Mouse (Mus musculus) small intestine, adult 2 months (tissue): ENCODE results near the gene Siah1a. TPM values are rescaled to one million over a fixed set of nuclear protein-coding genes. Genes with fewer than 3 reads are reported as not detected.

ENCODE experiments used
- H3K27ac ChIP-seq: fragments of 200-500 bp; 2 replicates; pipeline ENCODE4 v1.5.1; 2012; ENCODE audit warnings: low read depth, low read length, control low read depth, inconsistent platforms; ENCODE audit not compliant: insufficient read depth
- H3K27me3 ChIP-seq: fragments of 200-500 bp; 2 replicates; pipeline ENCODE4 v1.6.1; 2012; ENCODE audit warnings: mild to moderate bottlenecking, moderate library complexity, low read length, inconsistent platforms; ENCODE audit not compliant: control insufficient read depth, insufficient read depth
- H3K36me3 ChIP-seq: fragments of 200-500 bp; 2 replicates; pipeline ENCODE4 v1.6.1; 2012; ENCODE audit warnings: mild to moderate bottlenecking, low read length, control low read depth, inconsistent platforms; ENCODE audit not compliant: control insufficient read depth, insufficient read depth
- H3K4me1 ChIP-seq: fragments of 200-500 bp; 2 replicates; pipeline ENCODE4 v1.6.1; 2012; ENCODE audit warnings: low read length, inconsistent platforms, mixed read lengths; ENCODE audit not compliant: control insufficient read depth, insufficient read depth, insufficient read length
- H3K4me3 ChIP-seq: fragments of 200-500 bp; 2 replicates; pipeline ENCODE4 v1.5.1; 2012; ENCODE audit warnings: low read depth, mild to moderate bottlenecking, control low read depth, inconsistent platforms, low read length, moderate library complexity
- CTCF ChIP-seq: fragments of 200-500 bp; IDR thresholded peaks from 2 replicates; pipeline ENCODE4 v1.5.1; 2012; ENCODE audit warnings: low read depth, mild to moderate bottlenecking, control low read depth, inconsistent platforms, low read length, moderate library complexity, mixed read lengths; ENCODE audit not compliant: insufficient replicate concordance, insufficient read length; ENCODE audit errors: extremely low read depth
- POLR2A ChIP-seq: fragments of 200-500 bp; IDR thresholded peaks from 2 replicates; pipeline ENCODE4 v1.6.1; 2012; ENCODE audit warnings: low read depth, mild to moderate bottlenecking, control low read depth, inconsistent platforms, low read length, moderate library complexity
- WGBS: fragments of 180-500 bp; shearing (Covaris S2); methylation state at CpG from one replicate; pipeline ENCODE4 v1.1.7; 2018; 5-methylcytosine and 5-hydroxymethylcytosine counted together
- polyA plus RNA-seq: library from polyadenylated mRNA; depleted of rRNA; stranded (reverse); fragments of >200 nt; gene quantifications from 2 replicates; pipeline ENCODE4 v1.2.3, GENCODE M21; 2012

Siah1a gene
- polyA plus RNA-seq, 1 experiment = 14.7 TPM

DNA sequence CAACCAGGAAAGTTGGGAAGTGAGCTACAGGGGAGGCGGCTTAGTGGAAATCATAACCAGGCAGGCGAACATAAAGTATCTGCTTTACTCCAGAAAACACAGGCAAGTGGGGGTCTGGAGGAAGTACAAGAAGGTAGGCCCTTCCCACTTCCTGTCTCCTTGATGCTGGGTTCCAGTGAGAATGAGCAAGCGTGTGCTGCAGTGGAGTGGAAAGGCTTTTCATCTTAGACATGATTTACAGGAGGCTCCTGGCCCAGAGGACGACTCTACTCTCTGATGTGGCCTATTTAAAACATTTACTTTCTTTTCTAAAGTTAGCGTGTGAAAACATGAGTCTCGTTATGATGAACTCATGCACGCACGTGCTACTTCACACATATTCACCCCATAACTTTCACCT lies 33.5 kb upstream of the Siah1a start:
- 83% methylated on average over 8 of the region's 8 CpGs for WGBS
- no peak for TF ChIP-seq POLR2A
- TF ChIP-seq CTCF = no peak
- H3K27ac ChIP-seq = no peak overlapping the region

DNA sequence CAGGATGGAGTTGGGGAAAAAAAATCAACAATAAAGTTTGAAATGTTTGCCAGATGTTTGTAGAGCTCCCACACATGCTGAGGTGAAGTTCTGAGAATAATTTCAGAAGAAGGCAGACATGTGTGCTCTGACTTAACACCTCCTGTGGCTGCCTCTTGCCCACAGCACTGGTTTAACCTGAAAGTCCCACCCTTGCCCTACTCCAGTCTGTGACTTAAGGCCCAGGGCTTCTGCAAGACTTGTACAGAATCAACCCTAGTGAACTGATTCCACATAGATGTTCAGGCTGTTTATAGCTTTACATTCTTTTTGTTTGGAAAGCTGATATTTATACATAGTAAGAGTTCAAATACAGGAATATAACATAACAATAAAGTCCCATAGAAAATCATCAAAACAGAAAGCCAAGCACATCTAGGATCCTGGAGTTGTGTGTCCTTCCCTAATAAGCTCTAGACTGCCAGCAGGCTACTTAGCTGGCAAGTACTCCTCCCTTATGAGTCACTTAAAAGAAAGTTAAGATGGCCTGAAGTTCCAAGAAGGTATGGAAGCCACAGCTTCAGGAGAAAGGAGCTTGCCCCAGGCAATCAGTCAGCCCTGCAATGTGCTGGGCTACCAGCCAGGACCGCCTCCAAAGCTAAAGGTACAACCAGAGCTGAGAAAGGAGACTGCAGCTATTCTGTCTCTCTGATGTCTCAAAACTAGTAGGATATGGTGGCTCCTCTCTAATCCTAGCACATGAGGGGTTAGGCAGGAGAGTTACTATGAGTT lies 24.4 kb upstream of the Siah1a start:
- Histone ChIP-seq H3K4me1 (peaks cover 35% of the 10 kb centered on the region), H3K27ac (peak overlapping the region; percentile 51)

More for the DNA sequence above, 33.5 kb upstream of the Siah1a start:
- Histone ChIP-seq H3K36me3 (no peaks in the 10 kb centered on the region), H3K4me1 (no peaks in the 10 kb centered on the region; the same call in 1 of the 2 replicates), H3K4me3 (no peak overlapping the region), H3K27me3 (no peaks in the 10 kb centered on the region)

GRCm38 (mm10) chr8:86768499-86768898 lies 22.8 kb upstream of the Siah1a start:
- no peaks in the 10 kb centered on the region for H3K27me3 ChIP-seq
- no peak overlapping the region for H3K4me3 ChIP-seq
- no peak for TF ChIP-seq CTCF
- TF ChIP-seq POLR2A = no peak
- WGBS = 29% methylated on average over 5 of the region's 5 CpGs
- peaks cover 39% of the 10 kb centered on the region for H3K4me1 ChIP-seq
- peak overlapping the region; percentile 91 for H3K27ac ChIP-seq
- H3K36me3 ChIP-seq = no peaks in the 10 kb centered on the region

More for the DNA sequence above, 24.4 kb upstream of the Siah1a start:
- no peaks in the 10 kb centered on the region for H3K27me3 ChIP-seq
- H3K4me3 ChIP-seq = no peak overlapping the region
- no peaks in the 10 kb centered on the region for H3K36me3 ChIP-seq
- 37% methylated on average over 1 of the region's 1 CpGs for WGBS
- TF ChIP-seq POLR2A = no peak
- TF ChIP-seq CTCF = no peak

- no peak for TF ChIP-seq POLR2A
- no peak for TF ChIP-seq CTCF
- peak overlapping the region; percentile 92 for H3K27ac ChIP-seq
- no peaks in the 10 kb centered on the region for H3K27me3 ChIP-seq
- WGBS = 38% methylated on average over 9 of the region's 9 CpGs
- no peaks in the 10 kb centered on the region for H3K36me3 ChIP-seq
- H3K4me3 ChIP-seq = no peak overlapping the region
- peaks cover 39% of the 10 kb centered on the region for H3K4me1 ChIP-seq
Measured at GRCm38 (mm10) chr8:86766548-86767211, 20.9 kb upstream of the Siah1a start.

DNA sequence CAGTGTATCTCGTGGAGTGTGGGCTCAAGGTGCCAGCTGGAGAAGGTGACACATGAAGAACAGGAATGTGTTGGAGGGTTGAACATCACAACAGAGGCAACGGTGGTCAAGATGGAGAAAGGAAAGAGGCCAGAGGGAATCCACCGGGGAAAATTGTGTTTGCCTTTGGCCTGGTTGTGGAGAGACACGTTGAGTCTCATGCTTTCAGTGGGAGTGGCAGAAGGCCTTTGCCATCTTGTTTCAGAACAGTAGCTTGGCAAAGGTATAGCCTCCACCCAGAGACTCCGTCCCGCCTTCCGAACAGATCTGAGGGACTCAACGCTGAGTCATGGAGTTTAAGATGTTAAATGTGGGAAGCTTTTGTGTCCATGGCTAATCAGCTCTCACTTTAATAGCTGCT lies 19.9 kb upstream of the Siah1a start:
- H3K4me3 ChIP-seq = no peak overlapping the region
- 65% methylated on average over 8 of the region's 8 CpGs for WGBS
- no peaks in the 10 kb centered on the region for H3K27me3 ChIP-seq
- peaks cover 41% of the 10 kb centered on the region for H3K4me1 ChIP-seq
- no peaks in the 10 kb centered on the region for H3K36me3 ChIP-seq
- no peak for TF ChIP-seq CTCF
- TF ChIP-seq POLR2A = no peak
- H3K27ac ChIP-seq = peak overlapping the region; percentile 92

- Histone ChIP-seq H3K4me1 (peaks cover 38% of the 10 kb centered on the region), H3K4me3 (no peak overlapping the region), H3K27ac (0 out of 2 replicates have a peak overlapping the region, but pooled peaks have one; percentile 8), H3K36me3 (no peaks in the 10 kb centered on the region), H3K27me3 (no peaks in the 10 kb centered on the region)
- WGBS = 79% methylated on average over 10 of the region's 10 CpGs
- no peak for TF ChIP-seq CTCF
- no peak for TF ChIP-seq POLR2A
Measured at GRCm38 (mm10) chr8:86765155-86765554, 19.4 kb upstream of the Siah1a start.

- Histone ChIP-seq H3K27me3 (no peaks in the 10 kb centered on the region), H3K4me1 (peaks cover 34% of the 10 kb centered on the region), H3K4me3 (no peak overlapping the region), H3K27ac (no peak overlapping the region), H3K36me3 (no peaks in the 10 kb centered on the region)
- WGBS = 80% methylated on average over 5 of the region's 5 CpGs
- TF ChIP-seq CTCF = no peak
- TF ChIP-seq POLR2A = no peak
Measured at GRCm38 (mm10) chr8:86762806-86763205, 17.1 kb upstream of the Siah1a start.
